Mouse (Mus musculus) adrenal gland, postnatal 25 days (tissue): ENCODE results near the gene Gal. TPM values are rescaled to one million over a fixed set of nuclear protein-coding genes. Genes with fewer than 3 reads are reported as not detected.

Source experiments
- total RNA-seq: library from RNA; stranded (reverse); gene quantifications from 2 replicates; pipeline ENCODE4 v1.2.3, GENCODE M21; 2021

Gene Gal
- total RNA-seq, 1 experiment from 2014 or later, result 44.4 TPM

Other genes starting within 250 kb of the Gal start
- 67.9 and 69.7 TPM in 2 replicates for gene Mrpl21, start 131.6 kb downstream of the Gal start, total RNA-seq
- 6.4 and 9.1 TPM in 2 replicates for gene Ighmbp2, start 131.5 kb downstream of the Gal start, total RNA-seq
- 392 and 423 TPM in 2 replicates for gene Cpt1a, start 92.2 kb downstream of the Gal start, total RNA-seq
- 0.52 and 0.97 TPM in 2 replicates for gene Tesmin, start 25.7 kb downstream of the Gal start, total RNA-seq
- 112 and 119 TPM in 2 replicates for gene Ppp6r3, start 161.2 kb upstream of the Gal start, total RNA-seq